Mouse (Mus musculus) mature B cell (primary cell): ENCODE data around the gene Xirp1.
"Not testable (repeated sequence)": the region's sequence is repeated elsewhere in the genome, so short reads cannot be mapped to it uniquely, and the experiment has no call there.

Source experiments
- in situ Hi-C: fragments of 300-500 bp; cut with MboI; formaldehyde crosslinking; loops from 2 replicates; pipeline ENCODE4 v1.14.3; 2019

Xirp1 gene

DNA sequence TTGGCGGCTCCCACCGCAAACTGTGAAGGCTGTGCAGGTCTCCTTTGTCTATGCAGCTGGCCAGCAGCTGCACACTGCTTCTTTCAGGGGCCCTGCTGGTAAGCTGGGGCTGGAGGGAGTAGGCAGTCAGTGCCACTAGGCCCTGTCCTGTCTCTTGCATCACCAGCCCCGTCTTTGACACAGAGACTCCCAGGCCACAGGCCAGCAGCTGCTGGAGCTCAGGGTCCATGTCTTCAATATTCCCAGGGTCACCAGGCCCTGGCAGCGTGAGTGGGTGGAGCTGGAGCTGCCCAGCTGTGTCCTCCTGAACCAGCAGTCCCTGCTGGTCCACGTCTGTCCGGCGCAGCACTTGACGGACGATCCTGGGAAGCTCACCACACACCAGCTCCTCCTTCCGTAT lies 6.4 kb downstream of the Xirp1 start:
- in situ Hi-C loops, result loop anchor here (5.0 kb wide), 1 partner anchor 50 kb away; no protein-coding TSS in a partner anchor

DNA sequence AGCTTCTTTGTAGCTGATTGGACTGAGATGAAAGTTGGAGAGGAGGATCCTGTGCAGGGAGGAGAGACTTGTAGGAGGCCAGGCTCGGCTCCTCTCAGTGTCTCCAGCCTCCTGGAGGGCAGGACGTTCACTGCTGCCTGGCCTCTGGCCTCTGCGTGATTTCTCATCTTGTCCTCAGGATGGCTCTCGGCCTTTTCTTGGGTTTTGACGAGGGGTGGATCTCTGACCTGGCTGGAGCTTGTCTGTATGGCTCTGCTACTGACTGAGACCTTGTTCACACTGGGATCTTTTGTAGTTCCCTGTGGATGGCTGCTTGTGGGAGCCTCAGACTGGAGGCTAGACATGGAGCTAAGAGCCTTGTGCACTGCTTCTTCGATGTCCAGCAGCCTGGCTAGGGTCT lies 8.6 kb downstream of the Xirp1 start:
- in situ Hi-C loops, result loop anchor here (5.0 kb wide), 1 partner anchor 48 kb away; no protein-coding TSS in a partner anchor

DNA sequence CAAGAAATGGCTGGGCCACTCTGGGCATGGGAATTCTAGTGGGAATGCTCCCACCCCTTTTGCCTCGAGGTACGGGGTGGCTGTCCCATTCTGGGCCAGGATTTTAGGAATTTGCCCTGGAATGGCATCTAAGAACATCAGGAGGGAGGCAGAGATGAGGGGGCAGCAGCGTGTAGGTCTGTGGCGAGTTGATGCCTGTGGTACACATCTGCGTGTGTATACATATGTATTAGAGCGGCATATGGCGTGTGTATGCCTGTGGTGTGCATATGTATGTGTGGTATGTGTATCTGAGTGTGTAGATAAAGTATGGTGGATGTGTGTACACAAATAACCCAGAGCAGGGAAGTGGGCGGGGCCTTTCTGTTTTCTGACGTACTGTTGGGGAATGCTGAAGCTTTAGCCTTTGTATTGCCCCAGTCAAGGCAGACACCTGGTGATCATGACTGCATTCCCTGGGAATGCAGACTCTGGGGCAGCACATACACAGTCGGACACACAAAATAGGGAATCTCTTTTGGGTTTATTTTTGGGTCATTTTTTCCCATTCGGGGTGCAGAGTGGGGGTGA lies 10.1 kb downstream of the Xirp1 start:
- in situ Hi-C loops, result no loop called here

DNA sequence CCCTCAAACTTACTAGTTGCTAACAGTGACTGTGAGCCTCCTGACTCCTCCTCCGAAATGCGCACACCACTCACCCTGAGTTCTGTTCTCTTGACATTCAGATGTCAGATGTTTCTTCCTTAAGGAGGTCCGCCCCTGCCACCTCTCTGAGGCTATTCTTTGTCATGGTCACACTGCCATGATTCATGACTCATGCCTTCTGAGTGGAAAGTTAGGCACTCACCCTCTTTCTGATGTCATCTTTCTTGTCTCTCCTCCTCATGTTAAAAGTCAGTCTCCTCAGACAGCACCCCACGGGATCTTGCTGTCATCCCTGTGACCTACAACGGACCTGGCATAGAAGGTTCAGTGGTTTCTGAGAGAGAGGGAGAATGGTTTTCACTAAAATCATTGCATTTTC lies 10.6 kb downstream of the Xirp1 start:
- in situ Hi-C loops, result no loop called here

DNA sequence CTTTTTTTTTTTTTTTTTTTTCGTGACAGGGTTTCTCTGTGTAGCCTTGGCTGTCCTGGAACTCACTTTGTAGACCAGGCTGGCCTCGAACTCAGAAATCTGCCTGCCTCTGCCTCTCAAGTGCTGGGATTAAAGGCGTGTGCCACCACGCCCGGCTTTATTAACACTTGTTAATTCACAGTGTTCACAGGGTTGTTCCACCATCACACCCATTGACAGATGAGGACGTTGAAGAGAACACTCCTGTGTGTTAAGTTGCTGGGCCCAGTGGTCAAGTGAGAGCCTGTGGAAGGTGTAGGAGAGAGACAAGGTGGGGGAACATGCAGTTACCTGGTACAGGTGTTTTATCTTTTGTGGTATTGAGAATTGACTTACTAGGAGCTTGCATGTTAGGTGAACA lies 11.2 kb downstream of the Xirp1 start:
- in situ Hi-C loops, result not testable (repeated sequence)

DNA sequence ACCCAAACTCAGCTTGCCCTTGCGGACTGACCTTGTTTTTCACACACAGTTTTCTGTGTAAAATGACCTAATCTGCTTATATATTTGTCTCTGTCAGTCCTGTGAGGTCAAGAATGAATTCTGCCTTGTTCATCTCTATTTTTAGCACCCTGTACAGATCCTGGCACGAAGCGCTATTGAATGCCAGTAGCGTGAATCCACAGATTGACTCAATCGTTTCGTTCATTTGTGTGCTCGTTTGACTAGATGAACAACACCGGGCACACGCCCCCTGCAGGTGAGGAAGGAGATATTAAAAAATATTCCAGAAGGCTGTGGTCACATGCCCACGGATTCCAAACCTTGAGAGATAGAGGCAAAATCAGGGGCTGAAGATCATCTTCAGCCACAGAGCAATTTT lies 11.9 kb downstream of the Xirp1 start:
- in situ Hi-C loops, result no loop called here

DNA sequence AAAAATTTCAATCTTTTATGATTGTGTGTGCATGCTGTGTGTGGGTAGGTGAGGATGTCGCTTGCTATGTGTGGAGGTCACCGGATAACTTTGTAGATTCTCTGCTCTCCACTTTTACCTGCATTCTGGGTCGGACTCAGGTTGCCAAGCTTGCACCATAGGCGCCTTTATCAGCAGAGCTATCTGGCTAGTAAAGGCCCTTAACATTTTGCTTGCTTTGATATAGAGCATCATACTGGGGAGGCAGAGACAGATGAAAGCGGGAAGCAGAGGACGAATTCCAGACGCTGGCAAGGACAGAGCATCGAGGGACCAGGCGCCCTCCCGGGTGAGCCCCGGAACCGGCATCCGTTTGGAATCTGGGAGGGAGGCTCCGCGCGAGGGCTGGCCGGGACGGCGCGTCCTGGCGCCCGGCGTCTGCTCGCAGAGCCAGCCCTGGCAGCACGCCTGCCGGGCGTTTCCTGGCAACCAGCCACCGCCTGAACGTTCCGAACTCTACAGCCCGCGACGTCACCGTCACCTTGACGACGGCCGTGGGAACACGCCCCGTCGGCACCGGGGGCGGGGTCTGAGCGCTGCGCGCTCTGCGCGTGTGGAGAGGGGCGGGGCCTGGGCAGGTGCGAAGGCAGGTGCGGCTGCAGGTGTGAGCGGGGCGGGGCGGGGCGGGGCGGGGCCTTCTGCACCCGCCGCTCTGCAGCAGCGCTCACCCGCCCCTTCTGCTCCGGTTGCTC lies 12.5 kb downstream of the Xirp1 start:
- in situ Hi-C loops, result no loop called here

DNA sequence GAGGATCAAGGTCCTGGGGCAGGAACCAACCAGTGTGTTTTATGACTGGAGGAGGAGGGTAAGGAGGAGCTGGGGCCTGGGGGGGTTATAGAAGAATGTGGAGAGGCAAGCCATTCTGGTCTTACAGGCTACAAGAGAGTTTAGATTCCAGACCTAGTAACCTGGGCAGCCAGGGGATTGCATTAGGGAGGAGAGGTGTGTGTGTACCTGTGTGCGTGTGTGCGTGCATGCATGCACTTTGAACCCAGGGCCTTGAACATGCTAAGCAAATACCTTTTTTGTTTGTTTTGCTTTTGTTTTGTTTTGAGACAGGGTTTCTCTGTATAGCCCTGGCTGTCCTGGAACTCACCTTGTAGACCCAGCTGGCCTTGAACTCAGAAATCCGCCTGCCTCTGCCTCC lies 13.5 kb downstream of the Xirp1 start:
- in situ Hi-C loops, result no loop called here

DNA sequence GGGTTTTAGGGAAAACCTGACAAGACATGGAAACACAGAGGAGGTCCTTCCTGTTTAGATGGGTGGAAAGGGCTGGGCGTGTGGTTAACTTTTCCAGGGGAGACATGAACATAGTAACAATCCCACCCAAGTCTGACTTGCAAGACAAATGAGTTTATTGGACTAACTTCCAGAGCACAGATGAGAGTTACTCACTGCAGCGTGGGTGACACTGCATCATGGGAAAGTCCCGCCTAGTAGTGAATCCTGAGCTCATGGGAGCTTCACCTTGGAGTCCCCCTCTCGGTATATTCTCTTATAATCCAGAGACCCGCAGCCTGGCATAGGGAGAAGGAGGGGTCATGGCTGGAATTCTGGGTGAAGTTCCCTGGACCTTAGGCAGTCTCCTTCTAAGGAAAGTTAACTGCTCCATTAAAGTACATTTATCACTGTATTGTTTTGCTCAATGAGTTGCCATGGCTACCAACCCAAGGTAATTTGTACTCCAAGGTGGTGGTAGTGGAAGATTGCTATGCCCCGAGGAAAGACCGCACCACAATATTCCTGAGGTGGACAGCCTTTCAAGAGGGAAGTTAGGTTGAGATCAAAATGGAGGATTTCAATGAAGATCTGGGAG lies 14.1 kb downstream of the Xirp1 start:
- in situ Hi-C loops, result no loop called here

DNA sequence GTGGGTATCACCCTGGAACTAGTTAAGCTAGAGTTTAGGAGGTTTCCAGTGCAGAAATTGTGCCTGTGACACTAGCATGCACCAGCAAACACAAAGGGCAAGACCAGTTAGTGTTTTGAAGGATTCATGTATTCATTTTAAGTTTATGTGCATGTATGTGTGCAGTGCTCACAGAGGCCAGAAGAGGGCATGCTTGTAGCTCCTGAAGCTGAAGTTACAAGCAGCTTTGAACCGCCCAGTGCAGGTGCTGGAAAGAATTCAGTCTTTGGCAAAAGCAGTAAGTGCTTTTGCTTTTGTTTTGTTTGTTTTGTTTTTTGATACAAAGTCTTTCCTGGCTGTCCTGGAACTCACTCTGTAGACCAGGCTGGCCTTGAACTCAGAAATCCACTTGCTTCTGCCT lies 15.6 kb downstream of the Xirp1 start:
- in situ Hi-C loops, result no loop called here

DNA sequence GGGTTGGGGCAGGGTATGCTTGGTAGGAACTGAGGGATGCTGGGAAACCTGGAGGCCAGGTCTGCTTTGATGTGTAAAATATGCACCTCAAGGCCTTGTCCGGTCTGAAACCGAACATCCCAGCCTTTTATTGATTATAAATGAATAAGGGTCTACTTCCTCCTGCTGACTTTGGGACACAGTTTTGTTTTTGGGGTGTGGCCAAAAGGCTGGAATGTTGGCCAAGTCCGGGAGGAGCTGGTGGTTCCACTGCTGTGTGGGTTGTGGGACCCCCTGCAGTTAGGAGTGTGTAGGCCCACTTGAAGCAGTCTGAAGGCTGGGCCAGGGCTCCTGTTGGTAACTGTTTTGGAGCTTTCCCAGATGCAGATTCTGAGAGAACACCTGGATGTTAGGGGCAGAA lies 17.5 kb downstream of the Xirp1 start:
- in situ Hi-C loops, result no loop called here

DNA sequence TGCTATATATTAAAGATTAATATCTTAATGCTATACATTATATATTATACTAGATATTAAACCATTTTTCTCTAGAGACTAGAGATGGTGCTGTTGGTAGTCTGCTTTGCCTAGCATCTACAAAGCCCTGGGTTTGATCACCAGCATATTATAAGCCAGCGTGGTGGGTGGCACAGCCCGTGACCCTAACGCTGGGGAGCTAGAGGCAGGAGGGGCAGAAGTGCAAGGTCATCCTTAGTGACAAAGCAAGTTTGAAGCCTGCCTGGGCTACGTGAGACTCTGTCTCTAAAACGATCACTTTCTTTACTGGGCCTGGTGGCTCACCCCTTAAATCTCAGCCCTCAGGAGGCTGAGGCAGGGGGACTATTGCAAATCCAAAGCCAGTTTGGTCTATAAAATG lies 20.5 kb downstream of the Xirp1 start:
- in situ Hi-C loops, result no loop called here

DNA sequence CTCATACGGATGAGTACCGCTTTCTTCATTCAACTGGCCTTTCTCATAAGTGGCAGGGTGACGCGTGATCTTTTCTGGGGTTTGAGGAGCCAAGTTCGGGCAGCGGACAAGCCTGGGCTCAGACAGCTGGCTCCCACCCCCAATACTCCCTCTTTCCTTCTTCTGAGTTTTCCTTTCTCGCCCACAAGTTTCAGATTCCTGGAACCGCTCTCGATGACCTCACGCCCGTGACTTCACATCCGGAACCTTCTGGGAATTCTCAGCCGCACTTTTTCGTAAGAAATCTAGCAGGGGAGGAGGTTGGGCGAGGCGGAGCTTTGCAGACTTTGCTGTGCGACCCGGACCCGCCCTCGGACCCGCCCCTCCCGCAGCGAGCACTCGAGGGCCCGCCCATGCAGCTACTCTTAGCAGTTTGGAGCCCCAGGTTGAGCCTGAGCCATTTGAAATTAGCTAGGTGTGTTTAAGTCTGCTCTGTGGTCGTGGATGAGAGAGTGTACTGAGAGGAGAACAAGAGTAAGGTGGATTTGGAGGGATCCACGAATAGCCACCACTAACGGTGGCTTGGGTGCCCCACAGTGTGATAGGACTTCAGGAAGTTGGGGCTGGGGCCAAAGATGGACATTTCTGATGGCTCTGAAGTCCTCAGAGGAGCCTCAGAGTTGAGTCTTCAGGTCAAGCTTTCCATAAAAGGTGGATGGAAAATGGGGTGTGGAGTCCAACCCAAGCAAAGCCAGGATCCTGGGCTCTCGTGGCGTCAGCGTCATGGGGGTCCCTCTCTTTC lies 21.3 kb downstream of the Xirp1 start:
- in situ Hi-C loops, result no loop called here

DNA sequence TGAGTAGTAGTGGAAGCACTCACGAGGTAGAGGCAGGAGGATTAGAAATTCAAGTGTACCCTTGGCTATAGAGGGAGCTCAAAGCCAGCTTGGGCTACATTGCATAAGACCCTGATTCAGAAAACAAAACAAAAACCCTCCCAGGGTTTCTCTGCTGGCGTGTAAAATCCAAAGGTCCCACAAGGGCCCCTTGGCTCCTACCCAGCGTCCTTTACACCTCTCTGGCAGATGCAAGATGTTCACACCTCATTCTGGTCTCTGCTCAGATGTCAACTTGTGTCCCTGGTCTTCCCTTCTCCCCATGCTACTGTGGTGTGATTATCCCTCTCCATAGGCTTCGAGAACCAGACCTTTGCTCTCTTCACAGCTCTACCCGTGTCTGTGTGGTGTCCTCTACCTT lies 22.6 kb downstream of the Xirp1 start:
- in situ Hi-C loops, result no loop called here

DNA sequence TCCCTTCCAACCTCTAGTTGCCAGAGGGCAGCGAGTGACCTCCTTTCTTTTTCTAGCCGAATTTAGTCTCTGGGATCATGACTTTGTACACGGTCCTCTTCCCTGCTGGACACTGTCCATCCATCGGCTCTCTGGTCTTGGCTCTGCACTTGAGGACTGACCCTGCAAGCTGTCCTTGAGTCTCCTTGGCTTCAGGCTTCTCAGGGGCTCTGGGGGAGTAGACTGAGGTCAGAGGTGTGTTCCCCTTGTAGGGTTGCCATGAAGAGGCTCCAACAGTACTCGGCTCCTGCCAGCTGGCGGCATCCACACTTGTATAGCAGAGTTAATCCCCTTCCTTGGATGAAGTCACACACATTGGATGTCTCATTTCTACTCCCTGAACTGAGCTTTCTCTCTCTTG lies 23.8 kb downstream of the Xirp1 start:
- in situ Hi-C loops, result no loop called here

DNA sequence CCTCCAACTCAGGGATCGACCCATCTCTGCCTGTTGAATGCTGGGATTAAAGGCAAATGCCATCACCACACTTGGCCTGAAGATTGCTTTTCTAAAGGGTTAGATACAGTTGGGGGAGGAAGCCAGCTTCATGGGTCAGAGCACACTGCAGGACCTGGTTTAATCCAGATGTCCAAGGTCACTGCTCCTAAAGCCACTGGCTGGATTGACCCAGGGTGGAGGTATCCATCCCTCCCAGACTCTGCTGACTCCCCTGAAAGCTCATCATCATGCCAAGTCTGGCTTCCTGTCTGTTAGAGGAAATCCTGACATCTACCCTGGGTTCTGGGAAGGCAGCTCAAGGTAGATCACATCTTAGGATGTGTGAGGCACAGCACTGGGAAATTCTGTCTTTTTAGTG lies 24.6 kb downstream of the Xirp1 start:
- in situ Hi-C loops, result no loop called here

DNA sequence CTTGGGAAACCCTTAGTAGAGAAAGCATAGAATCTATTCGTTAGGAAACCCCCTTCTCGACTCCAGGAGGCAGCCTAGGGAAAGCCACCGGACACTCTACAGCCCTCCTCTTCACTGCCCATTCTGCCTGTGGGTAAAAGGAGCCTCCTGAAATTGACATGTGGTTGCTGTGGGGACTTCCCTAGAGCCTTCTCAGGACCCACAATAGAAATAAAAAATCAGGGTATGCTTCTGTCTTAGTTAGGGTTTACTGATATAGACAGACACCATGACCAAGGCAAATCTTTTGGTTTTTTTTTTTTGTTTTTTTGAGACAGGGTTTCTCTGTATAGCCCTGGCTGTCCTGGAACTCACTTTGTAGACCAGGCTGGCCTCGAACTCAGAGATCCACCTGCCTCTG lies 27.3 kb downstream of the Xirp1 start:
- in situ Hi-C loops, result no loop called here

DNA sequence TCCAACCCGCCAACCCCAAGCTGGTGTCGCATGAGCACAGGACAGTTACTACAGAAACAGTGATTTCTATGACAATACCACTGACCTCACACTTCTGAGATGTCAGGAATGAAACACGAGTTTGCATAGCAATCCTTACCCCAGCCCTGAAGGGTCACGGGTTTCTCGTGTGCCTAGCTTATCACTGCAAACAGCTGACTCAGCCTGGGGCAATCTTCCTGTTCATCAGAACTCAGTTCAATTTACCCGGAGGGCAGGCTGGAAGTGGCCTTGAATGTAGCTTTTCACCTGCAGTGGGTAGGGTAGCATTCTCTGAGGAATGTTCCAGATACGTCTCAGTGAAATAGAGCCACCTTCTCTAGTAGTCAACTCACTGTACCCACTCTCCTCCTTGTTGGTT lies 29.2 kb downstream of the Xirp1 start:
- in situ Hi-C loops, result no loop called here

DNA sequence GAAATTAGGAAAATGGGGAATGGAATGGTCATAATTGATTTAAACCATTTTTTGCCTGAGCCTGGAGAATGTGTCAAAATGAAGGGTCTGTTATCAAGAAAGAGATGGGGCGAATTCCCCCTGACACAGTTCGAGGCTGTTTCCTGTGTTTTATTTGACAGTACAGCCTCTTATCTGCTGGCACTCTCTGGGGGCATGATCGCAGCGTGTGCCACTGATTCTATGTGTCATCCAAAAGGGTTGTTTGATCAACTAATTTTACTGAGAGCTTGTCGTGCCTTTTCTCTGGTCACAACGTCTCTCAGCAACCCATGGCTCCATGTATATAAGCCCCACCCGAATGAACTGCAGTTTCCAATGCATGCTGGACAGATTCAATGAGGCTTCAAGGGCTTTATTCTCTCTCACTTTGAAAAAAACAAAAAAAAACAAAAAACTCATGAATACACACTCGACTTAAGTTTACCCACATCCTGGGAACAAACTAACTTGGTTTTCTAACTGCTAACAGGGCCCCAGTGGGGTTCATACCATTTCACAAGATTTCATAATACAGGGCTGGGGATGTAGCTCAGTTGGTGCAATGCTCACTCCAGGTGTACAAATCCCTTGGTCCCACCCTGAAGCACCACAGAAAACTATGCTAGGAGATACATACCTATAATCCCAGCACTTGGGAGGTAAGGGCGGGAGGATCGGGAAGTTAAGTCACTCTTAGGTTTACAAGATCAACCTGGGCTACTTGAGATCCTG lies 30.1 kb downstream of the Xirp1 start:
- in situ Hi-C loops, result no loop called here

DNA sequence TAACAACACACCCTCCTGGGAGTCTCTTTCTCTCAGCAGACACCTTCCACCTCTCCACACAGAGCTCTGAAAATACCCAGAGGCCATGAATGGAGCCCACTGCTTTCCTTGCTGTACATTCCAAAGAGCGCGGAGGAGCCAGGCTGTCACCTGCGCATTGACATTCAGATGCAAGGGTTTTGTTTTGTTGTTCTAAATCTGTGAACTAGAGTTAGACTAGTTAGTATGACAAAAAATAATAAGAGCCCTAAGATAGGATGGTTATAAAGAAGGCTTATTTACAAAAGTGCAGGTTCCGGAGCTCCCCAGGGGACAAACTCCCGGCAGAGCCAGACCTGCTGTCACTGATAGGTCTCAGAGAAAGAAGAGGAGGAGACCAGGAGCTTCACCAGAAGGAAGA lies 32.1 kb downstream of the Xirp1 start:
- in situ Hi-C loops, result no loop called here

DNA sequence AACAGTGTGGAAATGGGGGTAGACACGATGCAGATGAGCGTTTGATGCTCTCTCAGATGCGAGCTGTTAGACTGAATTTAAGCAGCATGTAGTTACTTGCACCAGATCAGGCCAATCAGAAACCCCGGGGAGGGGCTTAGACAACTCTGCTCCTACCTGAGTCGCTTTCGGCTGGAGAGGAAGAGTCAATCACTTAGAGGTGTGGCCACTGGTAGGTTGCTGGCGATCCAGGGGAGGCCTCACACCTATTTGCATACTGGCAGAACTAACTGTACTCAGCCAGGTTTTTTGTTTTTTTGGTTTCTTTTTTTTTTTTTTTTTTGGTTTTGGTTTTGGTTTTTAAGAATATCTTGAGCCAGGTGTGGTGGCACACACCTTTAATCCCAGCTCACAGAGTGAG lies 35.1 kb downstream of the Xirp1 start:
- in situ Hi-C loops, result no loop called here
